Mouse (Mus musculus) megakaryocyte, adult 5-6 weeks (primary cell): Measurements from ENCODE around the gene Abt1. TPM values are rescaled to one million over a fixed set of nuclear protein-coding genes. Genes with fewer than 3 reads are reported as not detected.
A peak's percentile ranks its signal among the peaks of the same experiment; 100 is the strongest.

Experiments used
- ATAC-seq: 2 replicates; pipeline ENCODE4 v1.8.0; 2016; ENCODE audit warnings: mild to moderate bottlenecking, inconsistent platforms; ENCODE audit not compliant: poor library complexity, severe bottlenecking
- total RNA-seq, 2 experiments: library from RNA; stranded (forward) in 1 of 2; stranded (reverse) in 1 of 2; fragments of 153-499, 151-499 nt in 1 of 2; fragments of 221-1000, 200-1000 nt in 1 of 2; gene quantifications; 2 replicates each; pipeline versions ENCODE4 v1.2.3 to v1.2.4; 2015 to 2017

Gene Abt1
- total RNA-seq, 2 experiments from 2014 or later, result 5.1 to 6.8 TPM

DNA sequence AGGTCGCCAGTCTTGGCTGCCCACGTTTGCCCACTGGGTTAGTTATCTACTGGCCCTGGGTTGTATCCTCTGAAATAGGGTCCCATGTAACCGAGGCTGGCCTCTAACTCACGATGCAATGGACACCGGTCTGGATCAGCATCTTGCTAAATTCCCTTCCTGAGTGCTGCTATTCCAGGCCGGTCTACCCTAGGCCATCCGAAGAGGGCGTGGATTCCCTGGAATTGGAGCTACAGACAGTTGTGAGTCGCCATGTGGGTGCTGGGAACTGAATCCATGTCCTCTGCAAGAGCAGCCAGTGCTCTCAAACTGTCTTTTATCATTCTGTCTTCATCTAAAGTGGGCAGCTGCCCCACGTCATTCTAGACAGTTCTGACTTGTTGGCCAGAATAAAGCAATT lies 16.2 kb upstream of the Abt1 start:
- no peak for ATAC-seq

- 0 out of 2 replicates have a peak, but pooled peaks have one; percentile 30 for ATAC-seq
Observed at GRCm38 (mm10) chr13:23438521-23438920, 14.9 kb upstream of the Abt1 start.

- ATAC-seq, result peak; percentile 70
Observed at GRCm38 (mm10) chr13:23437908-23438307, 14.2 kb upstream of the Abt1 start.

DNA sequence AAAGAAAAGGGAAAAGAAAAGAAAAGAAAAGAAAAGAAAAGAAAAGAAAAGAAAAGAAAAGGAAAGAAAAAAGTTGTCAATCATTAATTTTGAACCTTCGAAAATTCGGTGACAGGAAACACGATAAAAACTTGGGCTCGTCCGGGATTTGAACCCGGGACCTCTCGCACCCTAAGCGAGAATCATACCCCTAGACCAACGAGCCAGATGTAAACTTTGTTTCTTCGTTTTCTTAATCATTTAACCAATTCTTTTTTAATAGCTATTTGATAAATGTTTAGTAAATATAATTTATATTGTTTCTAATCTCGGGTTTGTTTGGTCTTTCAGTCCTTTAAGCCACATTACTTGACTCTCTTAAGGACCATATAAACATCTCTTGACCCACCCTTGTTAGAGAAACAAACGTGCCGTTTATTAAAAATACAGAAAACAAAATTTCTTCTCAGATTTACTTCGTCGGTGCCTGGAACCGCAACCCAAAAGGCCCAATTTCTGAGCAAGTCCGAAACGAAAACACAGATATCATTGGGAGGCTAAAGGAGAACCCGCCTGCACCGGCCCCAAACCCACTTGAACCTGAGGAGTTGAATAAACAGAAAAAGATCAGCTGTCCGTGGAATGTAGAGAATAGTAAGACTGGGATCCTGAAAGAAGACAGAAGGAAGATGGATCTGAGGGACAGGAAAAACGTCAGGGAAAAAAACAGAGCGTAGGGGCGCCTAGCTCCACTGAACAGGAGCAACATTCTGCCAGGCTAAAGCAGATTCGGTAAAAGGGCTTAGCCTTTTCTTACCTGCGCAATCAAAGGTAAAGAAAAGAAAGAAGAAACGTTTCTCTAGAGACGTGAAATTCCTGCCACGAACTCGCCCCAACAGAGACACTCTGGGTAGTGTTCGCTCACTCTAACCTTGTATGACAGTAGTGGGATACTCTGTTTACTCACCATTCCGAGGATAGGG lies 13.5 kb upstream of the Abt1 start:
- 0 out of 2 replicates have a peak, but pooled peaks have one; percentile 6 for ATAC-seq

DNA sequence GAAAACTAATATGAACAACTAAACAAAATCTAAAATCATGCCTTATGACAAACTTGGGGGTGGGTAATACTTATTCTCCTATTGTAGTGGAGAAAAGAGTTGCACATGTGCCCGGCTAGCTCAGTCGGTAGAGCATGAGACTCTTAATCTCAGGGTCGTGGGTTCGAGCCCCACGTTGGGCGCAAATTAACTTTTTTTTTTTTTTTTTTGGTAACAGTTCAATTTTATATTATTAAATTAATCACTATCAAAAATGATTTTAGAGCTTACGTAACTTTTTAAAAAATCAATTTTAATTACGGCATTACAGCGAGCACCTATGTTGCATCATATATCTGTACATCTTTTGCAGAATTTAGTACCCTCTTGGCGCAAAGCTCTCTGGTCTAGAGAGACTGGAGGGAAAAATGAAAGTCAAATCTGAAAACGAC lies 12.6 kb upstream of the Abt1 start:
- no peak for ATAC-seq

GRCm38 (mm10) chr13:23435676-23436075 lies 12.0 kb upstream of the Abt1 start:
- ATAC-seq, result no peak

GRCm38 (mm10) chr13:23435241-23435640 lies 11.6 kb upstream of the Abt1 start:
- ATAC-seq, result no peak

GRCm38 (mm10) chr13:23434426-23434825 lies 10.8 kb upstream of the Abt1 start:
- ATAC-seq, result no peak

GRCm38 (mm10) chr13:23433801-23434200 lies 10.1 kb upstream of the Abt1 start:
- ATAC-seq, result no peak

DNA sequence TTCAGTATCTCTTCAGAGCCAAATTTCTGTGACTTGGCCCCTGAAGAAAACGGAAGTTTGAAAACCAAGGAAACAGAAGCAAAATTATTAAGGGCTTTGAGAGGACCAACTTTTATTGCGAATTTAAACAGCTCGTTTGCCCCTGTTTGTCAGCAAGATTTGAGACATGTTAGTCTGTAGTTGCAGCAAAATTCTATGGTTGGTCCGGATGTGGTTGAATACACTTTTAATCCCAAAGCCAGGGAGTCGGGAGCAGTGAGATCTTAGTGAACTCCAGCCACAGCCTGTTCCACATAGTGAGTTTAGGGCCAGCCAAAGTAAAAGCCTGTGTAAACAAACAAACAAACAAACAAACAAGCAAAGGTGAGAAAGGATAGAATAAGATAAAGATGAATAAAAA lies 9.5 kb upstream of the Abt1 start:
- ATAC-seq, result no peak

GRCm38 (mm10) chr13:23432562-23433201 lies 9.0 kb upstream of the Abt1 start:
- ATAC-seq, result peak; percentile 84

GRCm38 (mm10) chr13:23431351-23431771 lies 7.7 kb upstream of the Abt1 start:
- peak; percentile 41 for ATAC-seq

GRCm38 (mm10) chr13:23430734-23431133 lies 7.1 kb upstream of the Abt1 start:
- peak; percentile 56 for ATAC-seq

GRCm38 (mm10) chr13:23429771-23430380 lies 6.2 kb upstream of the Abt1 start:
- ATAC-seq, result no peak

GRCm38 (mm10) chr13:23428166-23428993 lies 4.7 kb upstream of the Abt1 start:
- no peak for ATAC-seq

DNA sequence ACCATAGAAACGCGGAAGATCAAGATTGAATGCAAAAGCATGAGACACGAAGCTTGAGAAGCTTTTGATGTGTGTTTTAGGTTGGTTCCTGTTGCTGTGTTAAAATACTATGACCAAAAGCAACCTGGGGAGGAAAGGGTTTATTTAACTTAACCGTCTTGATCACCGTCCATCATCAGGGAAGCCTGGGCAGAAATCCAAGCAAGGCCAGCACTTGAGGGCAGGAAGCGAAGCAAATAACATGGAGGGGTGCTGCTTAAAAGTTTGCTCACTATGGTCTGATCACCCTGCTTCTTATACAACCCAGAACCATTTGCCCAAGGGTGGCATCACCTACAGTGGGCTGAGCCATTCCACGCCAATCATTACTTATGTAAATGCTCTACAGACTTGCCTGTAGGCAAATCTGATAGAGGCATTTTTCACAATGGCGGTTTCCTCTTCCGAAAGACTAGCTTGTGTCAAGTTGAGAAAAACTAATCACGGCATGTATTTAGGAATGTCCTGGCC lies 3.8 kb upstream of the Abt1 start:
- no peak for ATAC-seq

DNA sequence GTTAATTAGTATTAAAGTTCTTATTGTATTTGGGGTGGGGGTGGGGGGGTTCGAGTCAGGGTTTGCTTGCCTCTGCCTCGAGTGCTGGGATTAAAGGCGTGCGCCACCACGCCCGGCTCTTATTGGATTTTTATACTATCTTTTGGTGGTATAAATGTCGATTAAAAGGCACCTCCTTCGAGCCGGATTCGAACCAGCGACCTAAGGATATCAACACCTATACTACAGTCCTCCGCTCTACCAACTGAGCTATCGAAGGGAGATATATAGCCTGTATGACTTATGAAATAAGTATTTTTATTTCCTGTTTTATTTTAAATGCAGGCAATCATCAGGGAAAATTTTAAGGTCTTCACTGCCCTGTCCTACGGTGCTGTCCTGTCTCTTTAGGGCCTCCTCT lies 3.3 kb upstream of the Abt1 start:
- ATAC-seq, result no peak

DNA sequence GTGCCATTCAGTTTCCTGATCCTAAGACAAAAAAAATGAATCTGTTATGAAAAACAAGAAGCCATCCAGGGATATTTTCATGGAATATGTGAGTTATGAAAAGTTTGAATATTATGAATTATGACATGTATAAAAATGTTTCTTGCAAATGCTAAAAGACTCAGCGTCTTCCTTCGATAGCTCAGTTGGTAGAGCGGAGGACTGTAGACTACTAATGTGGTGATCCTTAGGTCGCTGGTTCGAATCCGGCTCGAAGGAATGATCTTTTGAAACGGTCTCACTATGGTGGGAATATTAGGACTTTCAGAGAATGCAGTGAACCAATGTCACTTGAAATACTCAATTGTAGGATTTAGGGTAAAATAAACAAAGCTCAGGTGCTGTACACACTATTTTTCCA lies 2.7 kb upstream of the Abt1 start:
- ATAC-seq, result no peak

GRCm38 (mm10) chr13:23425505-23425904 lies 1.8 kb upstream of the Abt1 start:
- ATAC-seq, result no peak
